Mouse (Mus musculus) myocyte (in vitro differentiated cells): ENCODE results near the gene Dnajc8.
"Not testable (repeated sequence)": the region's sequence is repeated elsewhere in the genome, so short reads cannot be mapped to it uniquely, and the experiment has no call there.

Experiments
- MAX ChIP-seq: IDR thresholded peaks from one replicate; pipeline ENCODE4 v1.6.1; 2011; ENCODE audit warnings: low read depth, mild to moderate bottlenecking, control low read depth
- POLR2A ChIP-seq: IDR thresholded peaks from one replicate; pipeline ENCODE4 v1.6.1; 2011; ENCODE audit warnings: low read depth, mild to moderate bottlenecking, control low read depth, moderate library complexity; ENCODE audit not compliant: insufficient read length
- REST ChIP-seq: IDR thresholded peaks from one replicate; pipeline ENCODE4 v1.6.1; 2011; ENCODE audit warnings: mild to moderate bottlenecking, control low read depth, moderate library complexity; ENCODE audit not compliant: insufficient read depth, insufficient read length
- TCF12 ChIP-seq: IDR thresholded peaks from one replicate; pipeline ENCODE4 v1.6.1; 2011; ENCODE audit warnings: mild to moderate bottlenecking, control low read depth; ENCODE audit not compliant: poor library complexity, insufficient read depth, severe bottlenecking

DNA sequence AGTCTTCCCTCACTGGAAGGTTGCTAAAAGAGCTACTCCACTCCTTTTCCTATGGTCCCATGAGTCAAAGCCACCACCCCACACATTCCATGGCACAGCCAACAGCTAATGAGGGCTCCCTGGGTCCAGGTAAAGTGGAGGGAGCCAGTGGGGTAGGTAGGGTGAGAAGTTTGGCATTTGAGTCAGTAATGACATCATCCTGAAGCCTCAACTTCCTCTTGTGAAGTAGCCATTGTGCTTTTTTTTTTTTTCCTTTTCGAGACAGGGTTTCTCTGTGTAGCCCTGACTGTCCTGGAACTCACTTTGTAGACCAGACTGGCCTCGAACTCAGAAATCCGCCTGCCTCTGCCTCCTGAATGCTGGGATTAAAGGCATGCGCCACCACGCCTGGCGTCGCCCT lies 20.2 kb downstream of the Dnajc8 start:
- TF ChIP-seq MAX, POLR2A, REST, TCF12: not testable (repeated sequence)
